Mouse (Mus musculus) G1E-ER4 (cell line): ENCODE measurements at regions not wholly inside any gene's neighbourhood (a gene's known extent, or its start where the extent isn't known, plus 50 kb on each side); places are given as distances from the start of the nearest gene placed in this dataset.

Experiments
- GATA1 ChIP-seq: IDR thresholded peaks from one replicate; pipeline ENCODE4 v1.8.0; 2012; ENCODE audit warnings: low read length, inconsistent platforms

- no peak for TF ChIP-seq GATA1
These were observed 257.1 kb upstream of the Prdm1 start for GRCm38 (mm10) chr10:44785386-44785785.

GRCm38 (mm10) chr10:44780381-44780958 is 252.2 kb upstream of the Prdm1 start:
- TF ChIP-seq GATA1: no peak

- TF ChIP-seq GATA1: no peak
These were observed 251.4 kb upstream of the Prdm1 start for GRCm38 (mm10) chr10:44779568-44780207.

GRCm38 (mm10) chr10:44777214-44777613 is 248.9 kb upstream of the Prdm1 start:
- no peak for TF ChIP-seq GATA1

- TF ChIP-seq GATA1: no peak
These were observed 247.9 kb upstream of the Prdm1 start for GRCm38 (mm10) chr10:44776175-44776574.

- TF ChIP-seq GATA1: no peak
These were observed 237.2 kb upstream of the Prdm1 start for GRCm38 (mm10) chr10:44765527-44765926.

GRCm38 (mm10) chr10:44763102-44763501 is 234.8 kb upstream of the Prdm1 start:
- TF ChIP-seq GATA1: no peak

- peak; percentile 60 for TF ChIP-seq GATA1
These were observed 233.8 kb upstream of the Prdm1 start for GRCm38 (mm10) chr10:44762068-44762467.

- no peak for TF ChIP-seq GATA1
These were observed 233.0 kb upstream of the Prdm1 start for GRCm38 (mm10) chr10:44761324-44761723.

GRCm38 (mm10) chr10:44755355-44755957 is 227.2 kb upstream of the Prdm1 start:
- no peak for TF ChIP-seq GATA1

- no peak for TF ChIP-seq GATA1
These were observed 226.6 kb upstream of the Prdm1 start for GRCm38 (mm10) chr10:44754930-44755329.

- TF ChIP-seq GATA1: no peak
These were observed 224.6 kb upstream of the Prdm1 start for GRCm38 (mm10) chr10:44752719-44753390.

GRCm38 (mm10) chr10:44751061-44751460 is 222.8 kb upstream of the Prdm1 start:
- TF ChIP-seq GATA1: no peak

GRCm38 (mm10) chr10:44749206-44749605 is 220.9 kb upstream of the Prdm1 start:
- no peak for TF ChIP-seq GATA1

GRCm38 (mm10) chr10:44747419-44747818 is 219.1 kb upstream of the Prdm1 start:
- TF ChIP-seq GATA1: no peak

- TF ChIP-seq GATA1: no peak
These were observed 215.9 kb upstream of the Prdm1 start for GRCm38 (mm10) chr10:44744221-44744620.
